Mouse (Mus musculus) embryonic fibroblast, embryonic 13.5 days (primary cell): ENCODE measurements around the gene Cyp11a1.

Source experiments
- CTCF ChIP-seq: IDR thresholded peaks from 2 replicates; pipeline ENCODE4 v1.5.1; 2011; ENCODE audit warnings: mild to moderate bottlenecking, control low read depth, low read length, moderate library complexity, borderline replicate concordance; ENCODE audit not compliant: insufficient read depth
- POLR2A ChIP-seq: IDR thresholded peaks from 2 replicates; pipeline ENCODE4 v1.6.1; 2011; ENCODE audit warnings: low read depth, mild to moderate bottlenecking, control low read depth, low read length, moderate library complexity

DNA sequence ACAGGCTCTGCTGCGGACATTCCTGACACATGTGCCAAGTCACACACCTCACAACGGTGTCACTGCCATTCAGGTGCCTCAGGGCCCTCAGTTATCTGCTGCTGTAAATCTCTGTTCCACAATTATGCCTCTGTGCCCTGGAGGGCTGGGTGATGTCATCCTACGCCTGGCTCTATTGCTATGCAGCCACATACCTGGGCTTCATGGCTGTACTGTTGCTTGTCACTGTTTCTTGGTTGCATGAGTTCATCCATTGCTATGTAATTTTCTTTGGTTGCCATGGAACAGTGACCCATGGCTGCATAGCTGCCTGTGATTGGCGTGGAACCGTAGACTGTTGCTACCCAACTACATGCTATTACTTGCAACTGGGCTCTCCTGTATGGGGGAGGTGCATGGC lies 49.5 kb downstream of the Cyp11a1 start:
- TF ChIP-seq CTCF (no peak), POLR2A (no peak)
